Mouse (Mus musculus) forebrain, embryonic 10.5 days (tissue): ENCODE results near the gene Zswim8. TPM values are rescaled to one million over a fixed set of nuclear protein-coding genes. Genes with fewer than 3 reads are reported as not detected.

Experiments
- DNase-seq: peaks from one replicate; pipeline ENCODE4 v3.0.0-alpha.2; 2017; ENCODE audit warnings: low spot score; ENCODE audit errors: extremely low spot score
- H3K27ac ChIP-seq: fragments of 300-500 bp; sonication (generic); 2 replicates; pipeline ENCODE4 v1.5.1; 2016; ENCODE audit warnings: mild to moderate bottlenecking
- H3K27me3 ChIP-seq: fragments of 300-500 bp; sonication (generic); 2 replicates; pipeline ENCODE4 v1.6.1; 2016; ENCODE audit warnings: mild to moderate bottlenecking; ENCODE audit not compliant: poor library complexity, severe bottlenecking
- H3K36me3 ChIP-seq: fragments of 300-500 bp; sonication (generic); replicated peaks from 2 replicates; pipeline ENCODE4 v1.6.1; 2016; ENCODE audit warnings: mild to moderate bottlenecking, moderate library complexity
- H3K4me1 ChIP-seq: fragments of 300-500 bp; sonication (generic); 2 replicates; pipeline ENCODE4 v1.6.1; 2016
- H3K4me3 ChIP-seq: fragments of 300-500 bp; sonication (generic); 2 replicates; pipeline ENCODE4 v1.5.1; 2016; ENCODE audit warnings: mild to moderate bottlenecking, moderate library complexity
- H3K9me3 ChIP-seq: fragments of 300-500 bp; sonication (generic); 2 replicates; pipeline ENCODE4 v1.6.1; 2016; ENCODE audit warnings: mild to moderate bottlenecking, moderate library complexity
- WGBS: fragments of 180-500 bp; shearing (Covaris S2); methylation state at CpG from one replicate; pipeline ENCODE4 v1.1.7; 2016; 5-methylcytosine and 5-hydroxymethylcytosine counted together
- polyA plus RNA-seq: library from polyadenylated mRNA; unstranded; fragments of >200 nt; fragmentation: Nextera tagmentation; extraction: Ambion mirVana; gene quantifications from 2 replicates; pipeline ENCODE4 v1.2.1, GENCODE M21; 2016

Zswim8 gene
- polyA plus RNA-seq, 1 experiment from 2014 or later, result 28.9 TPM

DNA sequence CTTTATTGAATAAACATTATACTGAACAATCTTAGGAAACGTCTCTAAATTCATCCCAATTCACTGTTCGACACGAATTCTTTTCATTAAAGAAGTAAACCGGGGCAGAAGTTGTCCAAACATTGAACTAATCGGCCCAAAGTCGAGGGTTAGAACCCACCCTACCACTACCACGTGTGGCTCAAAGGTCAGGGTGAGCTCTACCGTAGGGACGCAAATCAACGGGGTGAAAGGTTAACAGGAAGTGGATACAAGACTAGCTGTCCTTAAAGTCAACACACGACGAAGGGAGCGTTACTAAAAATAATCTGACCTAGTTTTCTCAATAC lies 33.7 kb upstream of the Zswim8 start:
- Histone ChIP-seq H3K27me3 (0 out of 2 replicates have a peak, but pooled peaks cover 6% of the 10 kb centered on the region), H3K4me3 (peak overlapping the region; percentile 86), H3K27ac (peak overlapping the region; percentile 90), H3K4me1 (peaks cover 18% of the 10 kb centered on the region), H3K36me3 (peaks cover 33% of the 10 kb centered on the region), H3K9me3 (no peaks in the 10 kb centered on the region)
- DNase-seq, result no peak
- WGBS, result 11% methylated on average over 13 of the region's 13 CpGs

DNA sequence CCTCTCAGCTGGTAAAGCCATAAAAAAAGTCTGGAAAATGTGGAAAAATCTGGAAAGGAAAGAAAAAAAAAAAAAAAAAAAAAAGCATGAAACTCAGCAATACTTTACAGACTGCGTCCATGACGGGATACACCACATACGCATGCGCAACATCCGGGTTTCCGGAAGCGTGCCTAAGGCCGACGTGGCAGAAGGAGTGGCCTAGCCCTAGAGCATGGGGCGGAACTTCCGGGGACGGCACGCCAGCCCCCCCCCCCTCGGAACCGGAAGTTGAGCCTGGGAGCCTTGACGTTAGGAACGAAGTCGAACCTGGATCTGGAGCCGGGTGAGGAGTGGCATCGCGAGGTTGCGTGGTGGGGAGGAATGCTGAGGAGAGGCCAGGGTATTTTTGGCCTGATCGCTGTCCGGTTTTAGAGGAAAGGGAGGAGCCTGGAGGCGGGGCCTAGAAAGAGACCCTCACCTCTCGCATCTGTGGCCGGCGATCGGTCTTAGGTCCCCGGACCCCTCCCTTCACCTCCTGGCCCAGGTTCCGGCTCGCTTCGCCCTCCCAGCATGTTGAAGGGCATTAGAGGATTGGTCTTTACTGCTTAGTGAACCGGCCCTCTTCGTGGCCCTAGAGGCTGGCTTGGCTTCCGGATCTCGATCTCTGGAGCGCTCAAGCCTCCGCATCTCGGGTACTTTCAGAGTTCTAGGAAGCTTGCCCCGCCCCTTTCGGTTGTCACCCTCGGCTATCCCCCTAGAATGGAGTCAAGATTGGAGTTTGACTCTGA lies 33.1 kb upstream of the Zswim8 start, which contains the start of gene Sec24c:
Sec24c (plus strand) TSS at position 245 of the 770 bp plus-strand sequence.
- Histone ChIP-seq H3K36me3 (peaks cover 38% of the 10 kb centered on the region), H3K4me1 (peaks cover 18% of the 10 kb centered on the region), H3K9me3 (no peaks in the 10 kb centered on the region), H3K4me3 (peak within 1 kb of the TSS; percentile 86), H3K27me3 (0 out of 2 replicates have a peak, but pooled peaks cover under 1% of the 10 kb centered on the region), H3K27ac (peak within 1 kb of the TSS; percentile 90)
- DNase-seq, result peak; percentile 100
- WGBS, result under 1% methylated on average over 43 of the region's 43 CpGs

DNA sequence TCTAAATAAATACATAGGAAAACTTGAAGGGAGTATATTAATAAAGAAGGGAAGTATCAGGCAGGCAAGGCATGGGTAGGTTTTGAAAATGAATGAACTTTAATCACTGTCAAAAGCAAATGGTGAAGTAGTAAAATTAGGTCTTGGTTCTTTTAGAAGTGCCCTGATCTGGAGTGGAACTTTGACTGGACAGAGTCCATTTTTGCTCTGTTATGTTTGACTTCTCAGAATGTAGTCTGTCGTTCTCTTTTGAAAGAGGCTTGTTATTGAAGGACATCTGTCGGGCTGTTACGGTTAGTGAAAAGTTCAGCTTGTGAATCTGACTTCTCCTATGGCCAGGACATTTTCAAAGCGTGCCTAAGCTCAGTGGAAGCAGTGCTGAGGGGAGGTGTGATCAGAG lies 29.4 kb upstream of the Zswim8 start:
- H3K27ac ChIP-seq, result no peak overlapping the region
- H3K4me3 ChIP-seq, result no peak overlapping the region
- H3K36me3 ChIP-seq, result peaks cover 75% of the 10 kb centered on the region
- DNase-seq, result no peak
- WGBS, result 95% methylated on average over 4 of the region's 4 CpGs
- peaks cover 18% of the 10 kb centered on the region for H3K4me1 ChIP-seq
- no peaks in the 10 kb centered on the region for H3K9me3 ChIP-seq
- H3K27me3 ChIP-seq, result no peaks in the 10 kb centered on the region

DNA sequence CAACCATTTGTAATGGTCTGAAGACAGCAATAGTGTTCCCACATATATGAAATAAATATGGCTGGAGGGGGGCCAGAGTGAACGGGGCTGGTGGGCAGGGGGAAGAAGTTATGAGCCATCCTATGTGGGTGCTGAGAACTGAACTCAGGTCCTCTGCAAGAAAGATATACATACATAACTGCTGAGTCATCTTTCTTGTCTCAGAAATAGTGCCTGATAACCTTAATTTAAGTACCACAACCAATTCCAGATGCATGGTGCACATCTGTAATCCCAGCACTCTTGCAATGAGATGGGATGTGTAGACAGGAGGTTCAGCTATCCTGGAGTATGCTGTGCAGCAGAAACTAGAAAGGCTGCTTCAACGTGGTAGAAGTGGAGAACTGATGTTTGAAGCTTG lies 25.6 kb upstream of the Zswim8 start:
- 95% methylated on average over 2 of the region's 2 CpGs for WGBS
- no peak overlapping the region for H3K4me3 ChIP-seq
- H3K27ac ChIP-seq, result no peak overlapping the region
- DNase-seq, result no peak
- H3K36me3 ChIP-seq, result peaks cover 100% of the 10 kb centered on the region
- H3K9me3 ChIP-seq, result no peaks in the 10 kb centered on the region
- no peaks in the 10 kb centered on the region for H3K4me1 ChIP-seq
- H3K27me3 ChIP-seq, result no peaks in the 10 kb centered on the region

DNA sequence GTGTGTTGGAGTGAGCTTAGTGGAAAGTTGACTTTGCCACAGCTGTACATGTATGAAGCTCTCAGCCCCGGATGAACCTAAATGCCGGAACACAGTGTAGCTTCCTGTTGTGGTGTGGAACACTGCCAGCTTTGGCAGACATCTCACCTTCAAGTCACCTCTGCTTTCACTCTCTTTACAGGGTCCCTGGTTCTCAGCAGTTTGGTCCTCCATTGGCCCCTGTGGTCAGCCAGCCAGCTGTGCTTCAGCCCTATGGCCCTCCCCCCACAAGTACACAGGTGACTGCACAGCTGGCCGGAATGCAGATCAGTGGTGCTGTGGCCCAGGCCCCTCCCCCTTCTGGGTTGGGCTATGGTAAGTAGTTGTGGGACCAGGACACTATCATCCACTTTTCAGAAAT lies 24.9 kb upstream of the Zswim8 start:
- Histone ChIP-seq H3K27me3 (no peaks in the 10 kb centered on the region), H3K36me3 (peaks cover 100% of the 10 kb centered on the region), H3K27ac (no peak overlapping the region), H3K9me3 (no peaks in the 10 kb centered on the region), H3K4me1 (no peaks in the 10 kb centered on the region), H3K4me3 (no peak overlapping the region)
- WGBS, result 90% methylated on average over 3 of the region's 3 CpGs
- no peak for DNase-seq

DNA sequence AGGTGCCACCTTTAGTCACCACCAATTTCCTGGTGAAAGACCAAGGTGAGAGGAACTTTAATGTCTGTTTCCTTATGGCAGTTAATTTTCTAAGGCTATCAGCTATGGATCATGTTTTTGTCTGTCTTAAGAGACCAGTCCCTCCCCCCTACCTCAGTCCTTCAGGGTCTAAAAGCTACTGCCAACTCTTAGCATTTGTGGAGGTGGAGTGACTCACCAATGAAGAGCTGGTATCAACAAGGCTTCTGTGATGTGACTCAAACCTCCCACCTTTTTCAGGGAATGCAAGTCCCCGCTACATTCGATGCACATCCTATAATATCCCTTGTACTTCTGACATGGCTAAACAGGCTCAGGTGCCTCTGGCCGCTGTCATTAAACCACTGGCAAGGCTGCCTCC lies 20.8 kb upstream of the Zswim8 start:
- Histone ChIP-seq H3K9me3 (no peaks in the 10 kb centered on the region), H3K27ac (no peak overlapping the region), H3K36me3 (peaks cover 100% of the 10 kb centered on the region), H3K27me3 (no peaks in the 10 kb centered on the region), H3K4me1 (no peaks in the 10 kb centered on the region), H3K4me3 (no peak overlapping the region)
- WGBS, result 95% methylated on average over 3 of the region's 3 CpGs
- DNase-seq, result no peak

DNA sequence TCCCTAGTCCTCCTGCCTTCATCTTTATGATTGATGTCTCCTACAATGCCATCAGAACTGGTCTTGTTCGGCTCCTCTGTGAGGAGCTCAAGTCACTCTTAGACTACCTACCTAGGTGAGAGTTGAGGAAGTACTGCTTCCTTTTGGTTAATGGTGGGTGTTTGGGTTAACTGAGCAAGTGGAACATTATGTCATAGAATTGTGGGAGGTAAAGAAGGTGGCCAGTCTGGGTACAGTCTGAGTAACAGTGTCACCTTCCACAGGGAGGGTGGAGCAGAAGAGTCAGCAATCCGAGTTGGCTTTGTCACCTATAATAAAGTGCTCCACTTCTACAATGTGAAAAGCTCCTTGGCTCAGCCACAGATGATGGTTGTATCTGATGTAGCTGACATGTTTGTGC lies 18.3 kb upstream of the Zswim8 start:
- 89% methylated on average over 2 of the region's 2 CpGs for WGBS
- Histone ChIP-seq H3K36me3 (peaks cover 100% of the 10 kb centered on the region), H3K27ac (no peak overlapping the region), H3K27me3 (no peaks in the 10 kb centered on the region), H3K4me1 (peaks cover 2% of the 10 kb centered on the region), H3K4me3 (no peak overlapping the region), H3K9me3 (no peaks in the 10 kb centered on the region)
- no peak for DNase-seq

DNA sequence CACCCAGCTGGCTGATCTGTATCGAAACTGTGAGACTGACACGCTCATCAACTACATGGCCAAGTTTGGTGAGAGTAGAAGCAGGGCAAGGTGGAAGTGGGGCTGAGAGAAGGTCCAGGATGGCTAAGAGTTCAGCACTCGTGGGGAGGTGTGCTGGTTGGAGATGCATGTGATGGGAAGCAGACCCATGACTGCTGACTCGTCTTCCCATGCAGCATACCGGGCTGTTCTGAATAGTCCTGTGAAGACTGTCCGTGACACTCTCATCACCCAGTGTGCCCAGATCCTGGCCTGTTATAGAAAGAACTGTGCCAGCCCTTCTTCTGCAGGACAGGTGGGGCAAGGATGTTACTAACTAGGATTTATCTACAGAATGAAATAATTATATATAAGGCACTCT lies 15.6 kb upstream of the Zswim8 start:
- Histone ChIP-seq H3K4me1 (peaks cover 30% of the 10 kb centered on the region), H3K36me3 (peaks cover 78% of the 10 kb centered on the region), H3K9me3 (no peaks in the 10 kb centered on the region), H3K4me3 (no peak overlapping the region), H3K27ac (no peak overlapping the region), H3K27me3 (no peaks in the 10 kb centered on the region)
- no peak for DNase-seq
- 92% methylated on average over 6 of the region's 6 CpGs for WGBS

DNA sequence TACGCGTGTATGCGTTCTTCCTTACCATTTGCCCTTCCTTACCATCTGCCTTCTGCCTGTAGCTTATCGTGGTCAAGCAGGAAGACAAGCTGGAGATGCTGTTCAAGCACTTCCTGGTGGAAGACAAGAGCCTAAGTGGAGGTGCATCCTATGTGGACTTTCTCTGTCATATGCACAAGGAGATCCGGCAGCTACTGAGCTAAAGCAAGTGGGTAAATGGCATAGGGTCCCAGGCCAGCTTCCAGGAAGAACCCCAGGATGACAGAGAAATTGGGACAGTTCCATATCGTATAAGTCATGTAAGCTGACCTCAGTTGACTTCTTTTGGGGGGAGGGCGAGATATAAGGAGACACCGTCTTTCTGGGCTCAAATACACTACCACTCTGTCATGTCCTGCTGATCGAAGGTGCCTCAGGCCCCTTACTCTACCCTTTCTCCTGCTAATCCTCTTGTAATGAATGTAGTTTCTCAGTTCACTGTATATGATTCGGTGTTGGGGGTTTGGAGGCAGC lies 13.7 kb upstream of the Zswim8 start:
- H3K36me3 ChIP-seq, result peaks cover 70% of the 10 kb centered on the region
- peaks cover 49% of the 10 kb centered on the region for H3K4me1 ChIP-seq
- H3K9me3 ChIP-seq, result no peaks in the 10 kb centered on the region
- no peak for DNase-seq
- no peaks in the 10 kb centered on the region for H3K27me3 ChIP-seq
- no peak overlapping the region for H3K27ac ChIP-seq
- no peak overlapping the region for H3K4me3 ChIP-seq
- 93% methylated on average over 10 of the region's 10 CpGs for WGBS

DNA sequence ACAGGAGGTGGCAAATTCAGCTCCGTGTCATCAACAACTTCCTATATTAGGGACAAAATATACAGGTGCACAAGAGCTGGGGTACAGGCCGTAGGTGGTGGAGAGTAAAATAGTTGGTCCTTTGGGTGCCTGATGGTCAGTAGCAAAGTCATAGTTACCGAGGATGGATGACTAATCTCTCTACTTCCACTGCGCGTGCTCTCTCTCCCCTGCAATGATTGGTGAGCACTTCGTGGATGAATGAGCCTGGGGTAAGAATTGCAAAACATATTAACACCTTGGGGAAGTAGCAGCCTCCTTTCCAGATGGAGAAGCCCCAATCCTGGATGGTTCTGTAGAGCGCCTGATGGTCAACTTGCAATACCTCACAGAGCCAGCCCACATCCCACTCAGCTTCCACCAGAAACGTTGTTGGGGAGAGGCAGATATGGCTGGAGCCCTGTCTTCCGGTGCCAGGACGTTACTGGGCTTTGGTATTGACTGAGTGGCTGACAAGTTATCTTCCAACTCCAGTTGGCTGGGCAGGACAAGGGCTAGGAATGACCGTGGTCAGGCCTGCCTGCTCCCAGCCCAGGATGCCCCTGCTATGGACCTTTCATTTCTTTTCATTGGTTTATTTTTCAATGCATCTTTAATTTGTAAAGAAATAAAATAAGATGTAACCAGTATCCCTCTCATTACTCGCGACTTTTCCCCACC lies 13.0 kb upstream of the Zswim8 start:
- peaks cover 70% of the 10 kb centered on the region for H3K36me3 ChIP-seq

DNA sequence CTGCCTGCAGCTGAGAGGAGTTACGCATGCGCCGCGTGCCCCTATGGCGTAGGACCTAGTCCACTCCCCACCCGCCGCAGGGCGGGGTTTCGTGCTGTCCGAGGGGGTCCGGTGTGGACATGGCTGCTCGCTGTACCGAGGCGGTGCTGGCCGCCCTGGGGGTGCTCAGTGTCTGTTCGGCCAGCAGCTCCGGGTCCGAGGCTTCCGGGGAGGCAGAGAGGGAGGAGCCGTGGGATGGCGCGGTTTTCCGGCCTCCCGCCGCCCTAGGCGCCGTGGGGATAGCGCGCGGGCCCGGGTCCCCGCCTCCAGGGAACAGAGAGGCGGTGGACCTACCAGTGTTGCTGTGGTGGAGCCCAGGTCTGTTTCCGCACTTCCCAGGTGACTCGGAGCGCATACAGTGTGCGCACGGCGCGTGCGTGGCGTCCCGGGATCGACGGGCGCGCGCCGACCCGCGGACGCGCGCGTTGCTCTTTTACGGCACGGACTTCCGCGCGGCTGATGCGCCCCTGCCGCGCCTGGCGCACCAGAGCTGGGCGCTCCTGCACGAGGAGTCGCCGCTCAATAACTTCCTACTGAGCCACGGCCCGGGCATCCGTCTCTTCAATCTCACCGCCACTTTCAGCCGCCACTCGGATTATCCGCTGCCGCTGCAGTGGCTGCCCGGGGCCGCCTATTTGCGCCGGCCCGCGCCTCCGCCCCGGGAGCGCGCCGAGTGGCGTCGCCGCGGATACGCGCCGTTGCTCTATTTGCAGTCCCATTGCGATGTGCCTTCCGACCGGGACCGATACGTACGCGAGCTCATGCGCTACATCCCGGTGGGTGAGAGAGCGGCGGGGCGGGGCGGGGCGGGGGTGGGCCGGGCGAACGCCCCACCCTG lies 12.2 kb upstream of the Zswim8 start, which contains the start of gene Fut11:
Fut11 (plus strand) TSS at position 85 of the 877 bp plus-strand sequence.
- under 1% methylated on average over 111 of the region's 111 CpGs for WGBS
- H3K4me3 ChIP-seq, result peak within 1 kb of the TSS; percentile 95
- no peaks in the 10 kb centered on the region for H3K9me3 ChIP-seq
- H3K27me3 ChIP-seq, result no peaks in the 10 kb centered on the region
- H3K4me1 ChIP-seq, result peaks cover 49% of the 10 kb centered on the region
- DNase-seq, result peak; percentile 86
- peaks cover 67% of the 10 kb centered on the region for H3K36me3 ChIP-seq
- peak within 1 kb of the TSS; percentile 97 for H3K27ac ChIP-seq

More for the DNA sequence above, 13.0 kb upstream of the Zswim8 start:
- Histone ChIP-seq H3K4me3 (peak overlapping the region; percentile 95), H3K9me3 (no peaks in the 10 kb centered on the region), H3K4me1 (peaks cover 49% of the 10 kb centered on the region), H3K27ac (peak overlapping the region; percentile 97), H3K27me3 (no peaks in the 10 kb centered on the region)
- 52% methylated on average over 13 of the region's 13 CpGs for WGBS
- DNase-seq, result peak; percentile 32

DNA sequence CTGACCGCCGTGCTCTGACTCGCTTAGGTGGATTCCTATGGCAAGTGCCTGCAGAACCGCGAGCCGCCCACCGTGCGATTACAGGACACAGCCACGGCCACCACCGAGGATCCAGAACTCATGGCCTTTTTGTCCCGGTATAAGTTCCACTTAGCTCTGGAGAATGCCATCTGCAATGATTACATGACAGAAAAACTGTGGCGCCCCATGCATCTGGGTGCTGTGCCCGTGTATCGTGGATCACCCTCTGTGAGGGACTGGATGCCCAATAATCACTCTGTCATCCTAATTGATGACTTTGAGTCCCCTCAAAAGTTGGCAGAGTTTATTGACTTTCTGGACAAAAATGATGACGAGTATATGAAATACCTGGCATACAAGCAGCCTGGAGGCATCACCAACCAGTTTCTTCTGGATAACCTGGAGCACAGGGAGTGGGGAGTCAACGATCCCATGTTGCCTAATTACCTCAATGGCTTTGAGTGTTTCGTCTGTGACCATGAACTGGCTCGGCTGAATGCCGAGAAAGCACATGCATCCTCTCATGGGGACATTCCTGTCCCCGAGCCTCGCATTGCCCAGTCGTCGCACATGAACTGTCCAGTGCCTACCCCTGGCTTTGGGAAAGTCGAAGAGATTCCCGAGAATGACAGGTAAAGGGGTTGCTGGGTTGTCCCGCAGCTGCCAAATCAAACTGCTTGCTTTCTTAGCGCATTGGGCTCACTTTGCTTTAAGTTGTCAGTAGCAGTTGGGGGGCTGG lies 11.4 kb upstream of the Zswim8 start:
- Histone ChIP-seq H3K27ac (peak overlapping the region; percentile 97), H3K9me3 (no peaks in the 10 kb centered on the region), H3K4me3 (peak overlapping the region; percentile 95), H3K36me3 (peaks cover 63% of the 10 kb centered on the region), H3K27me3 (no peaks in the 10 kb centered on the region), H3K4me1 (peaks cover 54% of the 10 kb centered on the region)
- WGBS, result 20% methylated on average over 27 of the region's 27 CpGs
- DNase-seq, result no peak
